Mouse (Mus musculus) liver, adult 2 months (tissue): Measurements from ENCODE around the gene Prrg4. TPM values are rescaled to one million over a fixed set of nuclear protein-coding genes. Genes with fewer than 3 reads are reported as not detected.

Experiments used
- DNase-seq: peaks from one replicate; pipeline ENCODE4 v3.0.0-alpha.2; 2011; ENCODE audit warnings: low read depth, low spot score; ENCODE audit errors: extremely low read depth
- H3K27ac ChIP-seq: fragments of 200-500 bp; replicated peaks from 2 replicates; pipeline ENCODE4 v1.5.1; 2012; ENCODE audit warnings: low read depth, mild to moderate bottlenecking, control low read depth, inconsistent platforms, low read length; ENCODE audit not compliant: insufficient read depth
- H3K27me3 ChIP-seq: fragments of 200-500 bp; 2 replicates; pipeline ENCODE4 v1.6.1; 2012; ENCODE audit warnings: mild to moderate bottlenecking, moderate library complexity, low read length, inconsistent platforms; ENCODE audit not compliant: control insufficient read depth, insufficient read depth
- H3K36me3 ChIP-seq: fragments of 200-500 bp; 2 replicates; pipeline ENCODE4 v1.6.1; 2012; ENCODE audit warnings: low read length, inconsistent platforms; ENCODE audit not compliant: control insufficient read depth, insufficient read depth
- H3K4me1 ChIP-seq: fragments of 200-500 bp; 2 replicates; pipeline ENCODE4 v1.6.1; 2011; ENCODE audit warnings: low read length; ENCODE audit not compliant: control insufficient read depth, insufficient read depth
- H3K4me3 ChIP-seq: fragments of 200-500 bp; 2 replicates; pipeline ENCODE4 v1.5.1; 2011; ENCODE audit warnings: low read depth, mild to moderate bottlenecking, control low read depth, low read length, moderate library complexity; ENCODE audit not compliant: insufficient read depth
- H3K79me2 ChIP-seq: fragments of 200-500 bp; 2 replicates; pipeline ENCODE4 v1.6.1; 2012; ENCODE audit warnings: inconsistent platforms, mild to moderate bottlenecking, low read length, moderate library complexity; ENCODE audit not compliant: control insufficient read depth, insufficient read depth
- H3K9ac ChIP-seq: fragments of 200-500 bp; 2 replicates; pipeline ENCODE4 v1.6.1; 2012; ENCODE audit warnings: low read depth, mild to moderate bottlenecking, control low read depth, inconsistent platforms, low read length
- CTCF ChIP-seq: fragments of 200-500 bp; IDR thresholded peaks from 2 replicates; pipeline ENCODE4 v1.5.1; 2011; ENCODE audit warnings: low read depth, low read length, control low read depth
- POLR2A ChIP-seq: fragments of 200-500 bp; IDR thresholded peaks from 2 replicates; pipeline ENCODE4 v1.6.1; 2011; ENCODE audit warnings: low read length, control low read depth; ENCODE audit not compliant: insufficient read depth; ENCODE audit errors: extremely low read depth
- WGBS: fragments of 180-500 bp; shearing (Covaris S2); methylation state at CpG from one replicate; pipeline ENCODE4 v1.1.7; 2018; 5-methylcytosine and 5-hydroxymethylcytosine counted together
- polyA plus RNA-seq: library from polyadenylated mRNA; depleted of rRNA; stranded (reverse); fragments of >200 nt; gene quantifications from 2 replicates; pipeline ENCODE4 v1.2.3, GENCODE M21; 2012; rRNA removed
- total RNA-seq: library from RNA; depleted of rRNA; stranded (reverse); fragments of >200 nt; gene quantifications from 2 replicates; pipeline ENCODE4 v1.2.3, GENCODE M21; 2014; rRNA removed

The Prrg4 gene
- total and polyA plus RNA-seq, 2 experiments: 0.05 to 0.37 TPM

DNA sequence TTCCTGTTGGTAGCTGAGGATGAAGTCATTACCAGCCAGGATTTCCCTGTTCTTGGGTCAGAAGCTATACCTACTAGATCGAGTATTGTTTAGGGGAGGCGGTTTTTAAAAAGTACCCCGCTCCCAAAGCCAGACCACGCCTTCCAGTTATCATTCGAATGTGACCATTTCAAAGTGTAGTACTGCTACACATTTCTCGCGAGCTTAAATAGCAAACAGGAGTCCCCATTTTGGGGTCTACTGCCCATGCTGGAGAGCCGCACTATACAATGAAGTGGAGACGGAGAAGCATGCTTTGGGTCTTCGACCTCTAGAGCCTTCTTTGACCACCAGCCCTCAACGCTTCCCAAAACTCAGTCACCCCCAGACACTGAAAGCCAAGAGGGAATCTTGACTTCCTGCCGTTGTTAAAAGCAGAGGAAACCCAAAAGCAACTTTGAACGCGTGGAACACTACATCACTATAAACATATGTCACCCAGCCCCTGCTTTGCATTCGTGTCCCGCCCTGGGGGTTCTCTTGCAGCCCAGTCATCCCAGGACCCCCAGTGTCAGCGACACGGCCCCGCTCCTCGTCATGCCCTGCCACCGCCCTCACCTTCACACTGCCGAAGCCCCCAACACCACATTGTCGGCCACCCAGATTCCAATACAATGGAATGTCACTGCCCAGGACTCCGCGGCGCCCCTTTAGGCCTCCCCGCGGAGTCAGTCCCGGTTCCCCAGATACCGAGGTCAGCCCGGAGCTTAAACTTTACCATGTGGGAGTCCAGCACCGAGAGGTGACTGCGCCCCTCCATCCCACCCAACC, 33.9 kb downstream of the Prrg4 start:
- Histone ChIP-seq H3K4me3 (peak overlapping the region; percentile 79), H3K9ac (peak overlapping the region; percentile 96), H3K27me3 (no peaks in the 10 kb centered on the region), H3K79me2 (peaks cover 5% of the 10 kb centered on the region; the same call in 1 of the 2 replicates), H3K4me1 (peaks cover 8% of the 10 kb centered on the region; the same call in 1 of the 2 replicates), H3K27ac (peak overlapping the region; percentile 59), H3K36me3 (no peaks in the 10 kb centered on the region)
- TF ChIP-seq POLR2A (no peak), CTCF (no peak)
- peak; percentile 33 for DNase-seq
- 2% methylated on average over 33 of the region's 33 CpGs for WGBS

DNA sequence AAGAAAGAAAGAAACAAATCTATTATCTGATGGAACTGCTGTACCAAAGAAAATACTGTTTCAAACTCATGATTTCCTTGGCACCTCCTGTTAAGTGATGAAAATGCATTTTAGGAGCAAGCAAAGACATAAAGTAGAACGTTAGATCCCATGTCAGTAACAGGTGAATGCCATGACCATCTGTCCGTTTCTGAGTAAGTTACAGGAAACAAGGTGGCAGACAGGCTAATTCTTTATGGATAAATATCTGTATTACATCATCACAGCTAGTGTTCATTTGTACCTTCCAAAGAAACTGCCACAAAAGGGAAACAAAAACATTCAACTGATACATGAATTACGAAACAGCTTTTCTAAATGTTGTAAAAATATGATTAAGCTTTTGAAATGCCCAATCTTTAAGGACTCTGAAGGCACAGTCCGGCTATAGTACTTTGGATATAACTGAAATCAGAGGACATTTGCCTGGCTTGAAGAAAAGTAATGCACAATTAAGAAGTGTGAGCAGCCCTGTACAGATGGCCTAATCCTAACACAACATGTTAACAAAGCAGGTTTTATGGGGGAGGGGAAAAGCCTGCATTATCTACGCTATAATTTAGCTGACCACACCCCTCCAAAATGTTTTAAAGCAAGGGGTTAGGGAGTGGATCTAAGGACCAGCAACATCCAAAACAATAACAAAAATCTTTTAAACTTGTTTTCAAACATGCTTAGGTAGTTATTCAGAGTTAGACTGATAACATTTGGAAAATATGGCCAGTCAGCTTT, 35.3 kb downstream of the Prrg4 start:
- Histone ChIP-seq H3K9ac (no peak overlapping the region), H3K27me3 (no peaks in the 10 kb centered on the region), H3K4me3 (no peak overlapping the region), H3K79me2 (peaks cover 13% of the 10 kb centered on the region; the same call in 1 of the 2 replicates), H3K4me1 (peaks cover 8% of the 10 kb centered on the region; the same call in 1 of the 2 replicates), H3K27ac (no peak overlapping the region), H3K36me3 (no peaks in the 10 kb centered on the region)
- TF ChIP-seq CTCF: no peak
- TF ChIP-seq POLR2A: no peak
- peak; percentile 55 for DNase-seq
- 33% methylated on average over 5 of the region's 5 CpGs for WGBS

DNA sequence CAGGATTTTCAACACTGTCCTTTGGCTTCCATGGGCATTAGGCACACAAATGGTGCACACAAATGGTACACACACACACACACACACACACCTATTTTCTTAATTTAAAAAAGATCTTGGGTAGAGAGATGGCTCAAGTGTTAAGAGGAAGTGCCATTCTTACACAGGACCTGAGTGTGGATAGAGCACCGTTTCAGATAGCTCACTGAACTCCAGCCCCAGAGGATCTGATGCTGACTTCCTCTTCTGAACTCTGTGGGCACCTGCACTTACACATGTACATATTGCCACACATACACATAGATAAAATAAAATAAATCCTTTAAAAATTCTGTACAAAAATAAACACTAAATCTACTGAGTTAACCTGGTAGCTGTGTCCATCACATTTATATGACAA, 44.2 kb downstream of the Prrg4 start:
- no peak overlapping the region for H3K27ac ChIP-seq
- H3K36me3 ChIP-seq: no peaks in the 10 kb centered on the region
- peaks cover 2% of the 10 kb centered on the region; the same call in 1 of the 2 replicates for H3K4me1 ChIP-seq
- H3K4me3 ChIP-seq: no peak overlapping the region
- TF ChIP-seq CTCF (no peak), POLR2A (no peak)
- peaks cover 9% of the 10 kb centered on the region; the same call in 1 of the 2 replicates for H3K79me2 ChIP-seq
- no peaks in the 10 kb centered on the region for H3K27me3 ChIP-seq
- no peak overlapping the region for H3K9ac ChIP-seq
- no peak for DNase-seq
- 72% methylated on average over 1 of the region's 1 CpGs for WGBS

Other genes starting within 250 kb of the Prrg4 start
- gene Tcp11l1, start 137.7 kb downstream of the Prrg4 start, total RNA-seq: 4.1 and 5.3 TPM in 2 replicates
- gene Tcp11l1, start 137.7 kb downstream of the Prrg4 start, polyA plus RNA-seq: 3.1 and 3.5 TPM in 2 replicates
- gene Pin1rt1, start 133.5 kb downstream of the Prrg4 start, total RNA-seq: not detected in 2 replicates
- gene Pin1rt1, start 133.5 kb downstream of the Prrg4 start, polyA plus RNA-seq: not detected in 2 replicates
- gene Depdc7, start 107.0 kb downstream of the Prrg4 start, total RNA-seq: 50.9 and 53.5 TPM in 2 replicates
- gene Depdc7, start 107.0 kb downstream of the Prrg4 start, polyA plus RNA-seq: 26.4 and 30.0 TPM in 2 replicates
- gene Qser1, start 33.1 kb downstream of the Prrg4 start, total RNA-seq: 6.0 and 7.3 TPM in 2 replicates
- gene Qser1, start 33.1 kb downstream of the Prrg4 start, polyA plus RNA-seq: 2.0 and 2.2 TPM in 2 replicates
- gene Ccdc73, start 17.9 kb upstream of the Prrg4 start, total RNA-seq: 3.1 and 4.9 TPM in 2 replicates
- gene Ccdc73, start 17.9 kb upstream of the Prrg4 start, polyA plus RNA-seq: 0.56 TPM in 1 of 2 replicates, not detected in the other
- gene Eif3m, start 167.2 kb upstream of the Prrg4 start, total RNA-seq: 104 and 122 TPM in 2 replicates
- gene Eif3m, start 167.2 kb upstream of the Prrg4 start, polyA plus RNA-seq: 13.6 and 19.1 TPM in 2 replicates
- gene Gm11060, start 242.1 kb upstream of the Prrg4 start, total RNA-seq: not detected in 2 replicates
- gene Gm11060, start 242.1 kb upstream of the Prrg4 start, polyA plus RNA-seq: not detected in 2 replicates